Mouse (Mus musculus) stomach, embryonic 16.5 days (tissue): ENCODE results near the gene Cntrl. TPM values are rescaled to one million over a fixed set of nuclear protein-coding genes. Genes with fewer than 3 reads are reported as not detected.

Experiments
- ATAC-seq: fragments of 200-750 bp; cut with Nextera tagmentation; 2 replicates; pipeline ENCODE4 v1.8.0; 2017; ENCODE audit warnings: moderate number of reproducible peaks, moderate TSS enrichment; ENCODE audit not compliant: insufficient read depth, low FRiP score
- H3K27ac ChIP-seq: fragments of 300-500 bp; sonication (generic); 2 replicates; pipeline ENCODE4 v1.5.1; 2014; ENCODE audit warnings: low read length
- H3K27me3 ChIP-seq: fragments of 300-500 bp; sonication (generic); 2 replicates; pipeline ENCODE4 v1.6.1; 2014; ENCODE audit warnings: low read length, control low read depth, mixed read lengths; ENCODE audit not compliant: control insufficient read depth, insufficient read depth
- H3K36me3 ChIP-seq: fragments of 300-500 bp; sonication (generic); 2 replicates; pipeline ENCODE4 v1.6.1; 2014; ENCODE audit warnings: low read length; ENCODE audit not compliant: control insufficient read depth, insufficient read depth
- H3K4me1 ChIP-seq: fragments of 300-500 bp; sonication (generic); 2 replicates; pipeline ENCODE4 v1.6.1; 2014; ENCODE audit warnings: low read length, control low read depth, mixed read lengths; ENCODE audit not compliant: control insufficient read depth, insufficient read depth
- H3K4me2 ChIP-seq: fragments of 300-500 bp; sonication (generic); 2 replicates; pipeline ENCODE4 v1.6.1; 2014; ENCODE audit warnings: low read depth, low read length, mixed read lengths
- H3K4me3 ChIP-seq: fragments of 300-500 bp; sonication (generic); replicated peaks from 2 replicates; pipeline ENCODE4 v1.5.1; 2014; ENCODE audit warnings: mild to moderate bottlenecking, low read length
- H3K9ac ChIP-seq: fragments of 300-500 bp; sonication (generic); 2 replicates; pipeline ENCODE4 v1.6.1; 2014; ENCODE audit warnings: low read length
- H3K9me3 ChIP-seq: fragments of 300-500 bp; sonication (generic); replicated peaks from 2 replicates; pipeline ENCODE4 v1.6.1; 2016; ENCODE audit warnings: low read length, control low read depth; ENCODE audit not compliant: control insufficient read depth
- WGBS: fragments of 180-500 bp; shearing (Covaris S2); extraction: QIAGEN DNeasy Blood & Tissue Kit; methylation state at CpG from one replicate; pipeline ENCODE4 v1.1.7; 2014; 5-methylcytosine and 5-hydroxymethylcytosine counted together
- polyA plus RNA-seq: library from polyadenylated mRNA; unstranded; fragments of >200 nt; fragmentation: Nextera tagmentation; extraction: Ambion mirVana; gene quantifications from 2 replicates; pipeline ENCODE4 v1.2.1, GENCODE M21; 2015

Cntrl gene
- polyA plus RNA-seq, 1 experiment from 2014 or later, result 18.4 TPM

- no peak for ATAC-seq
- WGBS, result 76% methylated on average over 1 of the region's 1 CpGs
- Histone ChIP-seq H3K9ac (no peak overlapping the region), H3K27me3 (no peaks in the 10 kb centered on the region), H3K4me2 (no peak overlapping the region), H3K4me3 (no peak overlapping the region), H3K36me3 (peaks cover 9% of the 10 kb centered on the region; the same call in 1 of the 2 replicates), H3K4me1 (0 out of 2 replicates have a peak, but pooled peaks cover 2% of the 10 kb centered on the region), H3K27ac (no peak overlapping the region), H3K9me3 (no peaks in the 10 kb centered on the region)
These were observed 29.3 kb downstream of the Cntrl start for GRCm38 (mm10) chr2:35138576-35138975.

GRCm38 (mm10) chr2:35141673-35142072, 32.4 kb downstream of the Cntrl start:
- Histone ChIP-seq H3K27me3 (no peaks in the 10 kb centered on the region), H3K4me1 (no peaks in the 10 kb centered on the region), H3K4me2 (no peak overlapping the region), H3K9ac (no peak overlapping the region), H3K27ac (no peak overlapping the region), H3K36me3 (peaks cover 19% of the 10 kb centered on the region), H3K9me3 (no peaks in the 10 kb centered on the region), H3K4me3 (no peak overlapping the region)
- 93% methylated on average over 3 of the region's 3 CpGs for WGBS
- ATAC-seq, result no peak

DNA sequence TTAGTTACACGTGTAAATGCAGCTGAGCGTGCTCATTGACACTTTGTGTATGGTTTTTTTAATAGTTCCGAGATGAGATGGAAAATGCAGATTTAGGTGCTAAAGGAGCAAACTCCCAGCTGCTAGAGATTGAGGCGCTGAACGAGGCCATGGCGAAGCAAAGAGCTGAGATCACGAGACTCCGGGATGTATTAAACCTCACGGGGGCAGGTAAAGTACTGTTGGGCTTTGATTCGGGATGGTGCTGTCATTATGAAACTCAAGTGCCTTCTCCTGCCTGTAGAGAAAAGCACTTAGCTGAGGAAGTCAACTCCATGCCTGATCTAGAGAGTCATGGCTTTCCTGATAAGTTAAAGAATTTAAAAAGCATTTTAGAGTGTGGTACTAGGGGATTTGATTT, 39.5 kb downstream of the Cntrl start:
- Histone ChIP-seq H3K9ac (no peak overlapping the region), H3K36me3 (peaks cover 32% of the 10 kb centered on the region), H3K4me2 (no peak overlapping the region), H3K27ac (no peak overlapping the region), H3K4me1 (no peaks in the 10 kb centered on the region), H3K27me3 (no peaks in the 10 kb centered on the region), H3K4me3 (no peak overlapping the region), H3K9me3 (no peaks in the 10 kb centered on the region)
- 91% methylated on average over 10 of the region's 10 CpGs for WGBS
- no peak for ATAC-seq

GRCm38 (mm10) chr2:35151303-35151882, 42.1 kb downstream of the Cntrl start:
- no peak overlapping the region for H3K9ac ChIP-seq
- H3K27ac ChIP-seq, result no peak overlapping the region
- H3K4me2 ChIP-seq, result no peak overlapping the region
- H3K9me3 ChIP-seq, result no peaks in the 10 kb centered on the region
- WGBS, result 93% methylated on average over 13 of the region's 13 CpGs
- H3K36me3 ChIP-seq, result peaks cover 28% of the 10 kb centered on the region
- no peaks in the 10 kb centered on the region for H3K27me3 ChIP-seq
- no peaks in the 10 kb centered on the region for H3K4me1 ChIP-seq
- no peak overlapping the region for H3K4me3 ChIP-seq
- no peak for ATAC-seq

DNA sequence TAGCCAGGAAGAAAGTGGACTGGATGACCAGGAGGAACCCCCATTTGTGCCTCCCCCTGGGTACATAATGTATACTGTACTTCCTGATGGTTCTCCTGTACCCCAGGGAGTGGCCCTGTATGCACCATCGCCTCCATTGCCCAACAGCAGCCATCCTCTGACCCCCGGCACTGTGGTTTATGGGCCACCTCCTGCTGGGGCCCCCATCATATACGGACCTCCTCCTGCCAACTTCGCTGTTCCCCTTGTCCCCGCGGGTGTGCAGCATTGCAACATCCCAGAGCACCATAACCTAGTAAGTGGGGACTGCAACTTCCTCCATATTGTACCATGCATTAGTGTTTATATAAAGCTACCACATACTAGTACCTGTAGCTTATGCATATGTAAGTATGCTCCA, 43.9 kb downstream of the Cntrl start:
- ATAC-seq, result no peak; the same call in 1 of the 2 replicates
- Histone ChIP-seq H3K36me3 (peaks cover 19% of the 10 kb centered on the region), H3K27ac (no peak overlapping the region), H3K27me3 (no peaks in the 10 kb centered on the region), H3K9ac (no peak overlapping the region), H3K9me3 (no peaks in the 10 kb centered on the region), H3K4me3 (no peak overlapping the region), H3K4me1 (no peaks in the 10 kb centered on the region), H3K4me2 (no peak overlapping the region)
- 83% methylated on average over 6 of the region's 6 CpGs for WGBS

GRCm38 (mm10) chr2:35153844-35154554, 44.7 kb downstream of the Cntrl start:
- H3K36me3 ChIP-seq, result peaks cover 15% of the 10 kb centered on the region; the same call in 1 of the 2 replicates
- no peaks in the 10 kb centered on the region for H3K9me3 ChIP-seq
- H3K4me2 ChIP-seq, result no peak overlapping the region
- WGBS, result 86% methylated on average over 8 of the region's 8 CpGs
- H3K4me1 ChIP-seq, result no peaks in the 10 kb centered on the region
- H3K9ac ChIP-seq, result no peak overlapping the region
- no peak for ATAC-seq
- no peaks in the 10 kb centered on the region for H3K27me3 ChIP-seq
- no peak overlapping the region for H3K27ac ChIP-seq
- H3K4me3 ChIP-seq, result no peak overlapping the region

DNA sequence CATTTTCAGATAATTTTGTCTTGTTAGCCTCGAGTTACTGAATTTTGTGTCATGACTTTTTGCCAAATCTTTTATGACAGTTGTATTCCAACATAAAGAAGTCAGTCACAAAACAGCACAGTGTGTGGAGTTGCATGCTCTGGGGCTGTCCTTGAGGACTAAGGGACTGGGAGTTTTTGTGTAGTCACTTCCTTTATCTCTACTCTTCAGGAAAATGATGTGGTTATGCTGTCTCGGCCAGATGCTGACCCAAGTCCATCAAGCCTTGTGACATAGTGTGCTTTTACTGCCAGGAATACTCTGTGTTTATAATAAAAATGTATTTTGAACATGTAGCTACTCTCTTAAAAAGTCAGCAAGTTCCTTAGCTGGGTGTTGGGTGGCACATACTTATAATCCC, 47.7 kb downstream of the Cntrl start:
- H3K4me3 ChIP-seq, result no peak overlapping the region
- no peak for ATAC-seq
- H3K27ac ChIP-seq, result no peak overlapping the region
- no peaks in the 10 kb centered on the region for H3K9me3 ChIP-seq
- no peaks in the 10 kb centered on the region for H3K27me3 ChIP-seq
- H3K9ac ChIP-seq, result no peak overlapping the region
- 82% methylated on average over 2 of the region's 2 CpGs for WGBS
- H3K36me3 ChIP-seq, result peaks cover 4% of the 10 kb centered on the region; the same call in 1 of the 2 replicates
- no peaks in the 10 kb centered on the region for H3K4me1 ChIP-seq
- H3K4me2 ChIP-seq, result no peak overlapping the region

DNA sequence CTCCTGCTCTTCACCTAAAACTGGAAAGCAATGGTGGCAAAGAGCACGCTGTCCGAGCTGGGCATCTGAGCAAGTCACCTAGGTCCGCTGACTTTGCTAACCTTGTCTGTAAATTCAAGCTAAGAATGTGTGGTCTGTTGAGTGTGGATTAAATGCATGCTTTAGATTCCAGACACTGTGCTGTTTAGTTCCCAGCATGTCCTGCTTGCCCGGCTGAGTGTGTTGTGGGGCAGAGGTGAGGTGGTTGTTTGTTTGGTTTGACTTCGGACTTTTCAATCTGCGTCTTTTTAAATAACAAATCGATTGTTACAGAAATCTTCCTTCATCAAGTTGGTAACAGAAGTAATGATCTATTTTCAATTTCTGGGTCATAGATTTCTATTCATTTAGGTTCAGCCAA, 48.5 kb downstream of the Cntrl start:
- Histone ChIP-seq H3K9me3 (no peaks in the 10 kb centered on the region), H3K27me3 (no peaks in the 10 kb centered on the region), H3K4me2 (no peak overlapping the region), H3K4me3 (no peak overlapping the region), H3K9ac (no peak overlapping the region), H3K4me1 (no peaks in the 10 kb centered on the region), H3K27ac (no peak overlapping the region), H3K36me3 (peaks cover 5% of the 10 kb centered on the region; the same call in 1 of the 2 replicates)
- ATAC-seq, result no peak
- WGBS, result 86% methylated on average over 7 of the region's 7 CpGs

GRCm38 (mm10) chr2:35158358-35158757, 49.1 kb downstream of the Cntrl start:
- 83% methylated on average over 3 of the region's 3 CpGs for WGBS
- Histone ChIP-seq H3K9ac (no peak overlapping the region), H3K4me1 (no peaks in the 10 kb centered on the region), H3K27me3 (no peaks in the 10 kb centered on the region), H3K4me2 (no peak overlapping the region), H3K9me3 (no peaks in the 10 kb centered on the region), H3K4me3 (no peak overlapping the region), H3K36me3 (peaks cover 9% of the 10 kb centered on the region), H3K27ac (no peak overlapping the region)
- ATAC-seq, result no peak
